Mouse (Mus musculus): ENCODE results near the gene Slc35b2. TPM values are rescaled to one million over a fixed set of nuclear protein-coding genes. Genes with fewer than 3 reads are reported as not detected.

Slc35b2 gene
- polyA plus RNA-seq, 1 experiment = 28.2 TPM

- Histone ChIP-seq H3K27ac (ENCODE audit: insufficient read depth, low read length) (no peak overlapping the region), H3K9me3 (replicated peaks; ENCODE audit: control insufficient read depth, insufficient read depth, low read length, poor library complexity, severe bottlenecking) (no peaks in the 10 kb centered on the region), H3K27me3 (ENCODE audit: control insufficient read depth, insufficient read depth, low read length, poor library complexity, severe bottlenecking) (no peaks in the 10 kb centered on the region), H3K9ac (ENCODE audit: low read depth, poor library complexity, severe bottlenecking) (no peak overlapping the region), H3K36me3 (ENCODE audit: control insufficient read depth, insufficient read depth, low read length, poor library complexity, severe bottlenecking) (no peaks in the 10 kb centered on the region), H3K4me1 (ENCODE audit: control insufficient read depth, insufficient read depth, low read length) (no peaks in the 10 kb centered on the region), H3K4me3 (ENCODE audit: low read depth, low read length) (no peak overlapping the region)
- TF ChIP-seq POLR2A (IDR thresholded peaks at IDR 0.05; ENCODE audit: insufficient read depth, low read length) (no peak), EP300 (IDR thresholded peaks at IDR 0.05; ENCODE audit: insufficient read depth, low read depth, low read length) (no peak), CTCF (IDR thresholded peaks at IDR 0.05; ENCODE audit: low read depth, low read length) (no peak)
Measured at GRCm38 (mm10) chr17:45517549-45518215, 46.0 kb upstream of the Slc35b2 start.

GRCm38 (mm10) chr17:45518766-45519475 lies 44.8 kb upstream of the Slc35b2 start:
- H3K9ac ChIP-seq (ENCODE audit: low read depth, poor library complexity, severe bottlenecking) = no peak overlapping the region
- no peaks in the 10 kb centered on the region for H3K36me3 ChIP-seq (ENCODE audit: control insufficient read depth, insufficient read depth, low read length, poor library complexity, severe bottlenecking)
- TF ChIP-seq CTCF (IDR thresholded peaks at IDR 0.05; ENCODE audit: low read depth, low read length) (no peak), POLR2A (IDR thresholded peaks at IDR 0.05; ENCODE audit: insufficient read depth, low read length) (no peak), EP300 (IDR thresholded peaks at IDR 0.05; ENCODE audit: insufficient read depth, low read depth, low read length) (no peak)
- H3K9me3 ChIP-seq (replicated peaks; ENCODE audit: control insufficient read depth, insufficient read depth, low read length, poor library complexity, severe bottlenecking) = no peaks in the 10 kb centered on the region
- H3K27me3 ChIP-seq (ENCODE audit: control insufficient read depth, insufficient read depth, low read length, poor library complexity, severe bottlenecking) = no peaks in the 10 kb centered on the region
- no peak overlapping the region for H3K4me3 ChIP-seq (ENCODE audit: low read depth, low read length)
- H3K4me1 ChIP-seq (ENCODE audit: control insufficient read depth, insufficient read depth, low read length) = no peaks in the 10 kb centered on the region
- no peak overlapping the region for H3K27ac ChIP-seq (ENCODE audit: insufficient read depth, low read length)

DNA sequence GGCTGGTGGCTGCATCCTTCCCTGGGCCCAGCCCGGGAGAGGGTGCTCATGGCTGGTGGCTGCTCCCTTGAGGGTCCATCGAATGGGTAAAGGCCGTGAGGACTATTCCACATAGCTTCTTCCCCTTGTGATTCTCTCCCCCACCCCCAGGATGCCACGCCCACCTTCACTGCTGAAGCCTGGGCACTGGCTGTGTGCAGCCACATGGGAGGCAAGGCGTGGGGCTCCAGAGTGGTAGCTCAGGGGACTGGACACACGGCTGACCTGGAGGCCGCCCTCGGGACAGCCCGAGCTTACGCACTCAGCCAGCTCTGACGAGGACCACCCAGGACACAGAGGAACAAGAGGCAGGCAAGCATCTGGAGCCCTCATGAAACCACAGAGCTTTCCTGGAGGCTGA lies 43.5 kb upstream of the Slc35b2 start:
- no peak overlapping the region for H3K4me3 ChIP-seq (ENCODE audit: low read depth, low read length)
- no peaks in the 10 kb centered on the region for H3K27me3 ChIP-seq (ENCODE audit: control insufficient read depth, insufficient read depth, low read length, poor library complexity, severe bottlenecking)
- H3K27ac ChIP-seq (ENCODE audit: insufficient read depth, low read length) = no peak overlapping the region
- H3K9me3 ChIP-seq (replicated peaks; ENCODE audit: control insufficient read depth, insufficient read depth, low read length, poor library complexity, severe bottlenecking) = no peaks in the 10 kb centered on the region
- H3K4me1 ChIP-seq (ENCODE audit: control insufficient read depth, insufficient read depth, low read length) = no peaks in the 10 kb centered on the region
- TF ChIP-seq POLR2A (IDR thresholded peaks at IDR 0.05; ENCODE audit: insufficient read depth, low read length) = no peak
- no peak for TF ChIP-seq EP300 (IDR thresholded peaks at IDR 0.05; ENCODE audit: insufficient read depth, low read depth, low read length)
- no peak for TF ChIP-seq CTCF (IDR thresholded peaks at IDR 0.05; ENCODE audit: low read depth, low read length)
- H3K9ac ChIP-seq (ENCODE audit: low read depth, poor library complexity, severe bottlenecking) = no peak overlapping the region
- H3K36me3 ChIP-seq (ENCODE audit: control insufficient read depth, insufficient read depth, low read length, poor library complexity, severe bottlenecking) = no peaks in the 10 kb centered on the region

DNA sequence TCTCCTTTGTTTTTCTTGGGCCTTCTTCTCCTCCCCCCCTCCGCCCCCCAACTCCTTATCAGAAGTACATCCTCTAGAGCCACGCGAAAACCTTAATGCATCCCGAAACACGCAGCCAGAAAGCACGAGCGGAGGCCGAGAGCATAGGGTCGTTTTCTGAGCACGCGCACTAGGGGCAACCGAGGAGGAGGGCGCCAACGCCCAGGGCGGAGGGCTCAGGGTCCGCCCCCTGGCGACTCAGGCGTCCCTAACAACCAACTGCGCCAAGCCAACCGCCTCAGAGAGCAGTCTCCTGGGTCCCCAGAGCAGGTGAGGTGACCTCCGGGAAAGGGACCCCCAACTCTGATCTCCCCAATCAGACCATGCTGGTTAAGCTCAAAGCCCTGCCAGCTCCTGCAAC lies 40.4 kb upstream of the Slc35b2 start, which contains the start of gene Tcte1:
TSS of gene Tcte1 (plus strand) at position 172 of the 400 bp plus-strand sequence.
- Histone ChIP-seq H3K27me3 (ENCODE audit: control insufficient read depth, insufficient read depth, low read length, poor library complexity, severe bottlenecking) (no peaks in the 10 kb centered on the region), H3K4me3 (ENCODE audit: low read depth, low read length) (peak within 1 kb of the TSS; percentile 75), H3K36me3 (ENCODE audit: control insufficient read depth, insufficient read depth, low read length, poor library complexity, severe bottlenecking) (no peaks in the 10 kb centered on the region), H3K9me3 (replicated peaks; ENCODE audit: control insufficient read depth, insufficient read depth, low read length, poor library complexity, severe bottlenecking) (no peaks in the 10 kb centered on the region), H3K9ac (ENCODE audit: low read depth, poor library complexity, severe bottlenecking) (peak within 1 kb of the TSS; percentile 64), H3K4me1 (ENCODE audit: control insufficient read depth, insufficient read depth, low read length) (no peaks in the 10 kb centered on the region), H3K27ac (ENCODE audit: insufficient read depth, low read length) (no peak within 1 kb of the TSS)
- TF ChIP-seq CTCF (IDR thresholded peaks at IDR 0.05; ENCODE audit: low read depth, low read length) (no peak), POLR2A (IDR thresholded peaks at IDR 0.05; ENCODE audit: insufficient read depth, low read length) (peak; percentile 62)

- H3K27ac ChIP-seq (ENCODE audit: insufficient read depth, low read length) = no peak overlapping the region
- no peaks in the 10 kb centered on the region for H3K27me3 ChIP-seq (ENCODE audit: control insufficient read depth, insufficient read depth, low read length, poor library complexity, severe bottlenecking)
- TF ChIP-seq POLR2A (IDR thresholded peaks at IDR 0.05; ENCODE audit: insufficient read depth, low read length) (no peak), EP300 (IDR thresholded peaks at IDR 0.05; ENCODE audit: insufficient read depth, low read depth, low read length) (no peak), CTCF (IDR thresholded peaks at IDR 0.05; ENCODE audit: low read depth, low read length) (no peak)
- no peak overlapping the region for H3K9ac ChIP-seq (ENCODE audit: low read depth, poor library complexity, severe bottlenecking)
- no peaks in the 10 kb centered on the region for H3K9me3 ChIP-seq (replicated peaks; ENCODE audit: control insufficient read depth, insufficient read depth, low read length, poor library complexity, severe bottlenecking)
- H3K4me3 ChIP-seq (ENCODE audit: low read depth, low read length) = no peak overlapping the region
- peaks cover 2% of the 10 kb centered on the region for H3K4me1 ChIP-seq (ENCODE audit: control insufficient read depth, insufficient read depth, low read length)
- no peaks in the 10 kb centered on the region for H3K36me3 ChIP-seq (ENCODE audit: control insufficient read depth, insufficient read depth, low read length, poor library complexity, severe bottlenecking)
Measured at GRCm38 (mm10) chr17:45524961-45525360, 38.7 kb upstream of the Slc35b2 start.

GRCm38 (mm10) chr17:45526571-45526970 lies 37.1 kb upstream of the Slc35b2 start:
- H3K4me3 ChIP-seq (ENCODE audit: low read depth, low read length) = peak overlapping the region; percentile 31
- peak overlapping the region; percentile 52 for H3K27ac ChIP-seq (ENCODE audit: insufficient read depth, low read length)
- no peak for TF ChIP-seq CTCF (IDR thresholded peaks at IDR 0.05; ENCODE audit: low read depth, low read length)
- TF ChIP-seq POLR2A (IDR thresholded peaks at IDR 0.05; ENCODE audit: insufficient read depth, low read length) = no peak
- H3K9ac ChIP-seq (ENCODE audit: low read depth, poor library complexity, severe bottlenecking) = peak overlapping the region; percentile 9; the same call in 1 of the 2 replicates
- H3K9me3 ChIP-seq (replicated peaks; ENCODE audit: control insufficient read depth, insufficient read depth, low read length, poor library complexity, severe bottlenecking) = no peaks in the 10 kb centered on the region
- peaks cover 4% of the 10 kb centered on the region for H3K4me1 ChIP-seq (ENCODE audit: control insufficient read depth, insufficient read depth, low read length)
- H3K27me3 ChIP-seq (ENCODE audit: control insufficient read depth, insufficient read depth, low read length, poor library complexity, severe bottlenecking) = no peaks in the 10 kb centered on the region
- no peaks in the 10 kb centered on the region for H3K36me3 ChIP-seq (ENCODE audit: control insufficient read depth, insufficient read depth, low read length, poor library complexity, severe bottlenecking)

All from ES-Bruce4 (cell line).